Mouse (Mus musculus): ENCODE results near the gene Mesp1.

The Mesp1 gene

GRCm38 (mm10) chr7:79786295-79786694, 7.3 kb downstream of the Mesp1 start:
- DNase-seq = peak; percentile 52

- DNase-seq = no peak
Observed at GRCm38 (mm10) chr7:79782516-79782855, 11.1 kb downstream of the Mesp1 start.

- no peak for DNase-seq
Observed at GRCm38 (mm10) chr7:79781826-79782515, 11.6 kb downstream of the Mesp1 start.

- peak; percentile 65 for DNase-seq
Observed at GRCm38 (mm10) chr7:79780647-79781626, 12.7 kb downstream of the Mesp1 start.

DNA sequence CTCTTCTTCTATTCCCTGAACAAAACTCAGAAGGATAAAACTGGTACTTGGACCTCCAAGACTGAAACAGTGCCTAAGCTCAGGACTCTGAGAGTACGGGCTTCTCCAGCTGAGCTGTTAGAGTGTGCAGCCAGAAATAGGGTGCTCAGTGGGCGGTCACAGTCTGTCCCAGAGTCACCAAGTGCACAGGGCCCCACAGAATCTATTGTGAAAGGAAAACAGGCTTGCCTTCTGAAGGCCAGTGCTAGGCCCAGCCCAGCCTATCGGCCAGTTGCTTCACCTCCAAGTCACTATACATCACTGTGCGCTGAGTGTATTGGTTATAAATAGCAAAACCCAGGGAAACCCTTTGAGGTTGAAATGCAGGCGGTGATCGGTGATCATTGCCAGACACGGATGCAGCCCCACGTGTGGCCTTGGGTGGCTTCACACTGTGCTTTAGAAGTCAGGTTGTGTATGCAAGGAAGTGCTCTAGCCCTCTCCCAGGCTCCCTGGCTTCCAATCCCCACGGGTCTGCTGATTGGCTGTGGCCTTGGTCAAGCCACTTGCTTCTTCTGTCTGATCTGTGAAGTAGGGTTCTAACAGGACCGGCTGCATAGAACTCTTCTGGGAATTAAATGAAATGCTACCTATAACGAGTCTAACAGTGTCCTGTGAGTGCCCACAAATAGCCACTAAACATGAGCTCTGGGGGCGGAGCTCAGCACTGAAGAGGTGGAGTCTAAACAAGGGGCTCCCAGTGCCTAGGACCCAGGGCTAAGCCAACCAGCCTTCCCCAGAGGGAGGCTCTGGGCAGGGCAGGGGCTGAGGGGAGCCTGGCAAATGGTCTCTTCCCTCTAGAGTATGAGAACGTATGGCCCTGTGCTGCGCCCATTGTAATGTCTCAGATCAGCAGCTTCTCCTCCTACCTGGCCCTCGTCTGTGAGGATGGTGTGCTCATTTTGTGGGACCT, 21.8 kb downstream of the Mesp1 start:
- no peak for DNase-seq

DNA sequence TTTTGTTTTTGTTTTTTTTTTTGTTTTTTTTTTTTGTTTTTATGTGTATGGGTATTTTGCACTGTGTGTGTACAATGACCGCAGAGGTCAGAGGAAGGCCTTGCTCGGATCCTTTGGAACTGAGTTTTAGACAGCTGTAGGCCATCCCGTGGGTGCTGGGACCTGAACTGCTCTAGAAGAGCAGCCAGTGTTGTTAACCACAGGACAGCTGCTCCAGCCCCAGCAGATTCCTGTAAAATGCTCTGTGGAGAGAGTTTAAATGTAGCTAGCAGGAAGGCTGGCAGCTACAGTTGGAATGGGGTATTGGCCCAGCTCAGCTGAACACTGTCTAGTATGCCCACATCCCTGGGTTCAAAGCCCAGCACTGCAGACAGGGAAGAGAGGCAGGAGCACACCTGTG, 23.9 kb downstream of the Mesp1 start:
- DNase-seq = no peak

DNA sequence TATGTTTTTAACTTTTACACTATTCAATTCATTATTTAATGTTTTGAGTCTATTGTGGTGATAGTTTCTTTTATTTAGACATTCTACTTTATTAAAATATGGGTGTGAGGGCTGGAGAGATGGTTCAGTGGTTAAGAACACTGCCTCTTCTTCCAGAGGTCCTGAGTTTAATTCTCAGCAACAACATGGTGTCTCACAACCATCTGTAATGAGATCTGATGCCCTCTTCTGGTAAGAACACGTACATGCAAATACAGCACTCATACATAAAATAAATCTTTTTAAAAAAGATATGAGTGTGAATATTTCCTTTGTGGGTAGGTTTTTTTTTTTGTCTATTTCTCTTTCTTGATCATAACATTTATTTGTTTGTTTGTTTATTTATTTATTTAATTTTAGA, 27.6 kb downstream of the Mesp1 start:
- DNase-seq = no peak

DNA sequence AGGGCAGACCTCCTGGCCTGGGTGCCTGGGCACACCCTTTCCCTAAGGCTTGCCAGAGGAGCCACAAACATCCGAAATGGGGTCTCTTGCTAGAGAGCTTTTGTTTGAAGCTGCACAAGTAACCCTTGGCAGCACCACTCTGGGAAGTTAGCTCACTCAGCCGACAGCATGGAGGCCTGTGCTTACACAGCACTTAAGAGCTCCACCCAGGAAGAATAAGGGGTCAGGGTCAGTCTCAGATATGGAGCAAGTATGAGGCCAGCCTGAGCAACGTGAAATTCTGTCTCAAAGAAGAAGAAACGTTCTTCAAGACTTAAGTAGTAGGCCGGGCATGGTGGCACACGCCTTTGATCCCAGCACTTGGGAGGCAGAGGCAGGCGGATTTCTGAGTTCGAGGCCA, 31.5 kb downstream of the Mesp1 start:
- no peak for DNase-seq

GRCm38 (mm10) chr7:79761124-79761876, 32.3 kb downstream of the Mesp1 start:
- DNase-seq = no peak

DNA sequence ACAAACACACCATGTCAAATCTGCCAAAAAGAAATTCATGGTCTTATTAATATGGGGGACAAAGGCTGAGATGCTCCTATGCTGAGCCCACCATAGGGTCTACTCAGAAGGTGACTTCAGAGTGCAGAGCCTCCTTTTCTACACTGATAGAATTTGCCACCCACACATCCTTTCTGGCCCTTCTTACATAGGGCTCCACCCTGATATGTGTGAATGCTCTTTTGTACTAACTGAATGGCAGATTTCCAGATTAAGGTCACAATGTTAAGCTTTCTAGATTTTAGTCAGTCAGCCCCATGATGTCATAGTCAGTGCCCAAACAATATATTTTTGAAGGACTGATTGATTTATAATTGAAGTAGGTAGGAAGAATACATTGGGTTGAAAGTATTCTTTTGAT, 33.8 kb downstream of the Mesp1 start:
- no peak for DNase-seq

GRCm38 (mm10) chr7:79758176-79758575, 35.4 kb downstream of the Mesp1 start:
- no peak for DNase-seq

DNA sequence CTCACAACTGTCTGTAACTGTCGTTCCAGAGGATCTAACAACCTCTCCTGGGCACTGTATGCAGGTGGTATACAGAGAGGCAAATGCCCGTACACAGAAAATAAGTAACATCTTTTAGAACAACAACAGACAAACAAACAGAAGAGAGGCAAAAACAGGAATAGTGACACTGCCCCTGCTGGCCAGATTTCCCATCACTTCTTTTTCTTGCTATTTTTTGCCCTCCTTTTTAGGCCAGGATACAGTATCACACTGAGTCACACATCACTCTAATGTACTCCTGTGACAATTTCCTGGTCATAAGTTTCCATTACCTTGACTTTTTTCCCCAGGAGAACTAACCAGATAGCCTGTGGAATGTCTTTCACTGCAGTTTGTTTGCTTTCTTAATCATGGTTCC, 37.3 kb downstream of the Mesp1 start:
- no peak for DNase-seq

DNA sequence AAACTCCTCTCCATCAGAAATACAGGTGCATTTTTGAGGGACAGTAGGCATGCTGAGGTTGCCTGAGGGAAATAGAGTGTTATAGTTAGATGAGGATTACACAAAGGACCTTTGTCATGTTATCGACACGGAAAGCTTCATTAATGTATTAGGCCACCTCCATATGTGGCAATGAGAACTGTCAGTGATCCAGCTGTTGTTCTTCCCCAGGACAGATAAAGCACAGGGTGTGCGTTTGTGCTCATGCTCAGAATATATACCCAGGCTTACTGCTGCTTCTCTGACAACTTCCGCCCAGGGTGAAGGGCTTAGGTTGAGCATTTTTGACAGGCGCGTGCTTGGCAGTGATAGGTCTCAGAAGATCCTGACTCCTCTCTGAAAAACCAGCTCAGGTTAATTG, 44.1 kb downstream of the Mesp1 start:
- no peak for DNase-seq

GRCm38 (mm10) chr7:79747659-79748058, 45.9 kb downstream of the Mesp1 start:
- DNase-seq = no peak

- no peak for DNase-seq
Observed at GRCm38 (mm10) chr7:79744585-79744984, 49.0 kb downstream of the Mesp1 start.

DNA sequence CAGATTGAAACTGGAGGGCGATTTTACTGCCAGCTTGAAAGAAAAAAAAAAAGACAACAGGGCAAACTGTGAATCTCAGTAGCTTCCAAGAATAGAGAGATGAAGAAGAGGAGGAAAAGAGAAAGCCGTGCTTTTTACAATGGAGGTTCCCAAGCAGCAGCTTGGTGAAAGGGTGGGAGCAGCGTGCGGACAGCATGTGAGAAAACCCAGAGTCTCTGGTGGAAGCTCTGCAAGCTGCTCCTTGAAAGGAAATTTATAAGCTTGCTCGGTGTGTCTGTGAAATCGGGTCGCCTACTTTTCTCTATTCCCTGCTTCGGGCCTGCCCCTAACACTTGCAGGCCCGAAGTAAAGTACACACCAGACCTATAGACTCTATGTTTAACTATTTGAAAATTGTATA, 49.5 kb downstream of the Mesp1 start:
- DNase-seq = no peak

DNA sequence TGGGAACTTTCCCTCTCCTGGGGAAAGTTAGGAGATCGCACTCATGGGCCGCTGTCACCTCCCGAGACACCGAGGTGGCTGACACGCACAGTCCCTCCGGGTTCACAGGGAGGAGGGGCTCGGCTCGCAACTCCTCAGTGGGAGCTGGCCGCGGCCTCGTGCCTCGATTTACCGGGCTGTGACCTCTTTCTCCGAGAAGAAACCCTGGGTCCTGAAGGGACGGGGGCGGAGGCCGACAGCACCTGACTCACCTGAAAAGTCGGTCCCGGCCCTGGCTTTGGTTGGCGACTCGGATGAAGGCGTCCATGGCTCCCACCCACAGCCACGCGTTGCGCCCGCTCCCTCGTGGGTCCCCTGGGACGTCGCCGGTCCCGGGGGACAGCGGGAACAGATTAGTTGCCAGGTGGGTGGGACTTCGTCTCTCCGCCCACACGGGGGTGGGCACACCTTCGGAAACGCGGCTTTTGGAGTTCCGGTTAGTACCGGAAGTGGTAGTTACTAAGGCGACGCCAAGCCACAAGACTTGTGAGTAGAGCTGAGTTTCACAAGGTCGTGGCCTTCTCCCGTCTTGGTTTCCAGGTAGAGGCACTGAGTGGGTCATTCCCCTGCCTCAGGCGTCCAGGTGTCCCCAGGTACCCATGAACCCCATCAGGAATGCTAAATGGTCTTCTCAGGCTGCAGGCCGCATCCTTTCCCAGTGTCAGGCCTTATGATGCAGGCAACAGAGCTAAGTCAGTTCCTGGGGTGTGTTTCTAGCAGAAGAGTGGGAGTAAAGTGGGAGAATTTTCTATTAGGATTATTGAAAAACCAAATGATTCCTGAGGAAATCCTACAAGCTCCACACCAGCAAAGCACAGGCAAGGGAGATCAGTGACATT, 50.7 kb downstream of the Mesp1 start, which contains the start of the genes Pex11a and Wdr93:
Pex11a (minus strand) TSS at position 473 of the 878 bp plus-strand sequence.
Wdr93 (plus strand) TSS at position 505 of the 878 bp plus-strand sequence.
- peak; percentile 76 for DNase-seq

DNA sequence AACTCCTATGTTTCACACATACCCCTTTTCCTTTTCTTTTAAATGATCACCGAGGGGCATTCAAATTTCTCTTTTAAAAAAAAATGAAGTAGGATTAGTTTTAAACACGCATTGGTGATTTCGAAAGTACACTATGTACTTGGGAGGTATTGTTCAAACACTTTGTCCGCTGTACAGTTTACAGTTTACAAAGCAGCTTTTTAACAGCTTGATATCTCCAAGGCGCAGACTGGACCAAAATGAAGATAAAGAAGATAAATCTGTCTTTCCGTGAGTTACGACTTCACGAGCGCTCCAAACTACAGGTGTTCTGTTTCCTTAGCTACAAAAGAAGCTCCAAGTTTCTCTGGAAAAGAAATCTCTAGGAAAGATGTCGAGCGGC, 51.3 kb downstream of the Mesp1 start:
- DNase-seq = no peak
